Mouse (Mus musculus) forebrain, postnatal 0 days (tissue): ENCODE measurements around the gene Madd. TPM values are rescaled to one million over a fixed set of nuclear protein-coding genes. Genes with fewer than 3 reads are reported as not detected.

ENCODE experiments used
- ATAC-seq: fragments of 200-750 bp; cut with Nextera tagmentation; 2 replicates; pipeline ENCODE4 v1.8.0; 2017; ENCODE audit warnings: mild to moderate bottlenecking, moderate library complexity
- DNase-seq: peaks from one replicate; pipeline ENCODE4 v3.0.0-alpha.2; 2015
- H3K27ac ChIP-seq: fragments of 300-500 bp; sonication (generic); 2 replicates; pipeline ENCODE4 v1.5.1; 2014; ENCODE audit warnings: low read depth, mild to moderate bottlenecking, antibody characterized with exemption, low read length, moderate library complexity, mixed read lengths
- H3K27me3 ChIP-seq: fragments of 300-500 bp; sonication (generic); 2 replicates; pipeline ENCODE4 v1.6.1; 2014; ENCODE audit warnings: mild to moderate bottlenecking, low read length, mixed read lengths; ENCODE audit not compliant: insufficient read depth
- H3K36me3 ChIP-seq: fragments of 300-500 bp; sonication (generic); 2 replicates; pipeline ENCODE4 v1.6.1; 2014; ENCODE audit warnings: mild to moderate bottlenecking, moderate library complexity; ENCODE audit not compliant: insufficient read depth
- H3K4me1 ChIP-seq: fragments of 300-500 bp; sonication (generic); 2 replicates; pipeline ENCODE4 v1.6.1; 2014; ENCODE audit warnings: antibody characterized with exemption; ENCODE audit not compliant: insufficient read depth
- H3K4me2 ChIP-seq: fragments of 300-500 bp; sonication (generic); 2 replicates; pipeline ENCODE4 v1.6.1; 2014; ENCODE audit warnings: low read depth, mild to moderate bottlenecking, moderate library complexity
- H3K4me3 ChIP-seq: fragments of 300-500 bp; sonication (generic); 2 replicates; pipeline ENCODE4 v1.5.1; 2014; ENCODE audit warnings: low read depth, low read length, mixed read lengths
- H3K9ac ChIP-seq: fragments of 300-500 bp; sonication (generic); 2 replicates; pipeline ENCODE4 v1.6.1; 2014; ENCODE audit warnings: mild to moderate bottlenecking
- H3K9me3 ChIP-seq: fragments of 300-500 bp; sonication (generic); 2 replicates; pipeline ENCODE4 v1.6.1; 2016; ENCODE audit warnings: low read length
- CTCF ChIP-seq: sonication (generic); IDR thresholded peaks from 2 replicates; pipeline ENCODE4 v1.5.1; 2016; ENCODE audit warnings: antibody characterized with exemption, control low read depth, low read depth
- WGBS: fragments of 180-500 bp; shearing (Covaris S2); extraction: QIAGEN DNeasy Blood & Tissue Kit; methylation state at CpG from one replicate; pipeline ENCODE4 v1.1.7; 2014; 5-methylcytosine and 5-hydroxymethylcytosine counted together
- polyA plus RNA-seq: library from polyadenylated mRNA; unstranded; fragments of >200 nt; fragmentation: Nextera tagmentation; extraction: Ambion mirVana; gene quantifications from 2 replicates; pipeline ENCODE4 v1.2.1, GENCODE M21; 2015
- total RNA-seq: library from RNA; depleted of rRNA; stranded (reverse); fragments of >200 nt; gene quantifications from 2 replicates; pipeline ENCODE4 v1.2.3, GENCODE M21; 2014

Gene Madd
- total and polyA plus RNA-seq, 2 experiments from 2014 or later = 28.5 to 50.0 TPM

DNA sequence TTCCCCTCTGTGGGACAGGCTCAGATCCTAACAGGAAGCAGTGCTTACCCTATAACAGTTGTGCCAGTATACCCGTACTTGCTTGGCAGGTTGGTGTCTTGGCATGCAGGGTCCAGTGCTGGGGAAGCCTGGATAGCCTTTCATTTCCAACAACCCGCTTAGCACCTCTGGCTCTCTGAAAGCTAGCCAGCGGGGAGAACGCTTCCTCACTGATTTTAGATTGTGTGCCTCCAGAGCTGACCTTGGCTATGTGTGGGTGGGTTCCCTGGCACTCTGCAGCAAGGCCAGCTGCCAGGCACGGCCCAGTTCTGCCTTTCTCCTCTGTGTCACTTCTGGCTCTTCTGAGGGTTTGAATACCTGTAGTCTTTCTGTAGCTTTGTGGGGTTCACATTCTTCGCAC lies 53.5 kb downstream of the Madd start:
- DNase-seq (no peak), ATAC-seq (no peak)
- H3K4me1 ChIP-seq = no peaks in the 10 kb centered on the region
- no peaks in the 10 kb centered on the region for H3K36me3 ChIP-seq
- no peak overlapping the region for H3K4me2 ChIP-seq
- no peak for TF ChIP-seq CTCF
- H3K27ac ChIP-seq = no peak overlapping the region
- H3K4me3 ChIP-seq = no peak overlapping the region
- 86% methylated on average over 6 of the region's 6 CpGs for WGBS
- no peaks in the 10 kb centered on the region for H3K27me3 ChIP-seq
- no peak overlapping the region for H3K9ac ChIP-seq
- H3K9me3 ChIP-seq = no peaks in the 10 kb centered on the region

DNA sequence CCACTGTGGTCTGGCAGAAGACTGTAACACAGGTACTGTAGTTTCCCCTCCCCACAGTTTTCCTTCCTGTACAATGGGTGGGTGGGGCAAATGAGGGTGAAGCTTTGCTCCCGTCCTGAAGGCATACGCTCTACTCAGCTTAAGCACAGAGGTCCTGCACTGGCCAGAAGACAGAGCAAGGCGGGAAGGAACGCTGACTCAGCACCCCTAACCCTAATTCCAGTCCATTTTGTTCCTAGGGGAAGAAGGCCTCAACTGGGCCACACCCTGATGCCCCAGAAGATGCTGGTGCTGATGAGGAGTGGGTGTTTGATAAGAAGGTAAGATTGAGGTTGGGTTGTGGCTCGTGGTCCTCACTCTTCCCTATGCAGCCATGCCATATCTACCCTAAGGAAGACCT lies 54.9 kb downstream of the Madd start:
- WGBS = 86% methylated on average over 5 of the region's 5 CpGs
- no peak overlapping the region for H3K9ac ChIP-seq
- no peak for ATAC-seq

DNA sequence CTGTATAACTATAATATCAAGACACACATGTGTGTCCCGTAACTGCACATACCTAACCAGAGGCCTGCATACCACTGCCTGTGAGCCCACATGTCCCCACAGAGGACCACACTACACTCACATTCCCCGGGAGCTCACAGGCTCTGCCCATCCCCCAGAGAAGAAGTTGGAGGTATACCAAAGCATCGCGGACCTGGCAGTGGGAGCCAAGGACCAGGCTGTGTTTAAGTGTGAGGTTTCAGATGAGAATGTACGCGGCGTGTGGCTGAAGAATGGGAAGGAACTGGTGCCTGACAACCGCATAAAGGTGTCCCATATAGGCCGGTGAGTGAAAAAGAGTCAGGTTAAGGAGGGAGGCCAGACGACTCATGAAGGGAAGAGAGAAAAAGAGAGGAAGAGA lies 58.5 kb downstream of the Madd start:
- H3K9ac ChIP-seq = no peak overlapping the region
- no peak overlapping the region for H3K4me2 ChIP-seq
- H3K9me3 ChIP-seq = no peaks in the 10 kb centered on the region
- WGBS = 81% methylated on average over 10 of the region's 10 CpGs
- H3K4me1 ChIP-seq = no peaks in the 10 kb centered on the region
- no peaks in the 10 kb centered on the region for H3K27me3 ChIP-seq
- TF ChIP-seq CTCF = no peak
- no peak overlapping the region for H3K4me3 ChIP-seq
- DNase-seq (no peak), ATAC-seq (no peak)
- H3K27ac ChIP-seq = no peak overlapping the region
- H3K36me3 ChIP-seq = no peaks in the 10 kb centered on the region

More for the DNA sequence above, 54.9 kb downstream of the Madd start:
- no peaks in the 10 kb centered on the region for H3K4me1 ChIP-seq
- H3K9me3 ChIP-seq = no peaks in the 10 kb centered on the region
- no peak for TF ChIP-seq CTCF
- no peak for DNase-seq
- no peak overlapping the region for H3K4me3 ChIP-seq
- H3K27me3 ChIP-seq = no peaks in the 10 kb centered on the region
- no peak overlapping the region for H3K4me2 ChIP-seq
- no peak overlapping the region for H3K27ac ChIP-seq
- H3K36me3 ChIP-seq = no peaks in the 10 kb centered on the region

DNA sequence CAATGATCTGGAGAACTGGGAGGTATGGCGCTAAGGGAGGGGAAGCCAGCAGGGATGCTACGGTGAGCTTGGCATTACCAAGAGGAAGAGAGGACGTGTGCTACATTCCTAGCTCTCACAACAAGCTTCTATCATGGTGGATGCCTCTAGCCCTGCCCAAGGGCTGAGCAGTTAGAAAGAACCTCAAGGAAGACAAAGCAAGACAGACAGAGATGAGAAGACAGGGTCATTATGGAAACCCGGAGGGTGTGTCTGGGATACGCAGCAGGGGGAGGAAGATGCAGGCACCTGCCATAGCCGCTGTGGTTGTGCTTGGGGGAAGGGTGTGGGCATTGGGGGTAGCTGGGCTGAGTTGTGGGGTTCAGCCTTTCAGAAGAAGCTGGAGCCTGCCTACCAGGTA lies 60.1 kb downstream of the Madd start:
- H3K4me2 ChIP-seq = no peak overlapping the region
- 82% methylated on average over 6 of the region's 6 CpGs for WGBS
- H3K27ac ChIP-seq = no peak overlapping the region
- H3K27me3 ChIP-seq = no peaks in the 10 kb centered on the region
- TF ChIP-seq CTCF = no peak
- no peaks in the 10 kb centered on the region for H3K36me3 ChIP-seq
- no peak for DNase-seq
- H3K4me3 ChIP-seq = no peak overlapping the region
- no peak for ATAC-seq
- no peaks in the 10 kb centered on the region for H3K4me1 ChIP-seq
- no peak overlapping the region for H3K9ac ChIP-seq
- H3K9me3 ChIP-seq = no peaks in the 10 kb centered on the region

DNA sequence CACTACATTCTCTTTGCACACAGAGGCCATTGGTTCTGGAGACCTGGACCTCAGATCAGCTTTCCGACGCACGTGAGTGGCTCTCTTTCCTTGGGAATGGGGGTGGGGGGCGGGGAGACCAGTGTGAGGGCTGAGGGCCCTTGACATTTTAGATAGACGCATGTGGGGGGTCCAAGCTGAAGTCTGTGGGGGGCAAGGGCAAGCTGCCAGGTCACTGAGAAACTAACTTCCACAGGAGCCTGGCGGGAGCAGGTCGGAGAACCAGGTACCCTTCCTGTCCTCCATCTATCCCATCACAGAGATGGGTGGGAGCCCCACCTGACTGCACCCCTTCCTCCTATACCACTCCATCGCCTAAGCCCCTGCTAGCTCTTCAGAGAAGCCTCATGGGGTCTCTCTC lies 62.1 kb downstream of the Madd start:
- no peak for TF ChIP-seq CTCF
- Histone ChIP-seq H3K9ac (no peak overlapping the region), H3K4me1 (no peaks in the 10 kb centered on the region), H3K27me3 (no peaks in the 10 kb centered on the region), H3K27ac (no peak overlapping the region), H3K9me3 (no peaks in the 10 kb centered on the region), H3K4me3 (no peak overlapping the region), H3K4me2 (no peak overlapping the region), H3K36me3 (no peaks in the 10 kb centered on the region)
- no peak for DNase-seq
- no peak for ATAC-seq
- WGBS = 60% methylated on average over 8 of the region's 8 CpGs

DNA sequence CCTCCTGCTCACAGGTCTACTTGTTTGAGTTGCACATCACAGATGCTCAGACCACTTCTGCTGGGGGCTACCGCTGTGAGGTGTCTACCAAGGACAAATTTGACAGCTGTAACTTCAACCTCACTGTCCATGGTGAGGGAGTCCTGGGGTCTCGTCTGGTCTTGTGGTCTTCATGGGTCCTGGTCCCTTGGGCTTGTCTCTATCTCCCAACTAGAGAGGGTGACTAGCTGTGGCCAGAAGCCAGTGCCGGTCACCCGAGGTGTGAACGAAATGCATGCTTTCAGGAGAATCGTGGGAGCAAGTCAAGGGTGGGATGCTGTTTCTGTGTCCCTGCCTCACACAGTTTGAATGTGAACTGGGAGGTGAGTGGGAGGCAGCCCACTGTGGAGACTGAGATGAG lies 62.6 kb downstream of the Madd start:
- no peak overlapping the region for H3K27ac ChIP-seq
- no peak for ATAC-seq
- H3K9me3 ChIP-seq = no peaks in the 10 kb centered on the region
- H3K4me1 ChIP-seq = no peaks in the 10 kb centered on the region
- H3K27me3 ChIP-seq = no peaks in the 10 kb centered on the region
- H3K4me2 ChIP-seq = no peak overlapping the region
- H3K9ac ChIP-seq = no peak overlapping the region
- no peak overlapping the region for H3K4me3 ChIP-seq
- 86% methylated on average over 6 of the region's 6 CpGs for WGBS
- no peak for TF ChIP-seq CTCF
- no peak for DNase-seq
- no peaks in the 10 kb centered on the region for H3K36me3 ChIP-seq

DNA sequence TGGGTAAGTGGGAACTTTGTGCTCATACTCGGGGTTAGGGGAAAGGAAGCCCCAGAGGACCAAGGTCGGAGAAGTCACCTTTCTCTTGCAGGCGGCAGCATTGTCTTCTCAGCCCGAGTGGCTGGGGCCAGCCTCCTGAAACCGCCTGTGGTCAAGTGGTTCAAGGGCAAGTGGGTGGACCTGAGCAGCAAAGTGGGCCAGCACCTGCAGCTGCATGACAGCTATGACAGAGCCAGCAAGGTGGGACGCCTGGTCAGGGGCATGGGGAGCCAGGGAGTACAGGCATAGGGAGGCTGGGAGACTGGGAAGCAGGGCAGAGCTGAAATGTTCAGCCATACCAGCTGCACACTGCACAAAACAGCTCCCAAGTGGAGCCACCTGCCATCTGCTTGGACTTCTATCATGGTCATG lies 63.4 kb downstream of the Madd start:
- no peaks in the 10 kb centered on the region for H3K36me3 ChIP-seq
- H3K27me3 ChIP-seq = peaks cover 4% of the 10 kb centered on the region; the same call in 1 of the 2 replicates
- DNase-seq (no peak), ATAC-seq (no peak)
- H3K27ac ChIP-seq = no peak overlapping the region
- no peak overlapping the region for H3K9ac ChIP-seq
- no peak overlapping the region for H3K4me2 ChIP-seq
- H3K9me3 ChIP-seq = no peaks in the 10 kb centered on the region
- no peak overlapping the region for H3K4me3 ChIP-seq
- H3K4me1 ChIP-seq = no peaks in the 10 kb centered on the region
- 79% methylated on average over 6 of the region's 6 CpGs for WGBS
- TF ChIP-seq CTCF = no peak

DNA sequence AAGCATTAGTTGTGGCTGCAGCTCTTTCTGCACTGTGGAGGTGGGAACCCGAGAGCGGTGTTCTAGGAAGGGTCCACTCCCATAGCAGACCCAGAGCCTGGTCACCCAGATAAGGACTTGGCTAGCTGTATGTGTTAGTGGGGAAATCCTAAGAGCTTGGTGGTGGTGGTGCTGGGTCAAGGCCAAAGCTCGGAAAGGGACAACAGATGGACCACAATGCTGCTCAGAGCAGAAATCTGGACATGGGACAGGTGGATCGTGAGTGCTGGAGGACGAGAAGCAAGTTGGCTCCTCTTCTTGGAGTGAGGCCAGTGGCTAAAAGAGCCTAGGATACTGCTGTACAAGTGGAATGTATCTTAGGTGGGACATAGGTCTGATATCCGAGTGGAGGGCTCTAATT lies 64.1 kb downstream of the Madd start:
- H3K36me3 ChIP-seq = no peaks in the 10 kb centered on the region
- peaks cover 4% of the 10 kb centered on the region; the same call in 1 of the 2 replicates for H3K27me3 ChIP-seq
- H3K9ac ChIP-seq = no peak overlapping the region
- no peak for TF ChIP-seq CTCF
- H3K9me3 ChIP-seq = no peaks in the 10 kb centered on the region
- no peak overlapping the region for H3K4me2 ChIP-seq
- no peak overlapping the region for H3K4me3 ChIP-seq
- H3K27ac ChIP-seq = no peak overlapping the region
- DNase-seq (no peak), ATAC-seq (no peak)
- 79% methylated on average over 6 of the region's 6 CpGs for WGBS
- H3K4me1 ChIP-seq = no peaks in the 10 kb centered on the region
